Mouse (Mus musculus) heart, postnatal 0 days (tissue): ENCODE results near the gene Lmln.

ENCODE experiments used
- CTCF ChIP-seq: IDR thresholded peaks from 2 replicates; pipeline ENCODE4 v1.5.1; 2016; ENCODE audit warnings: antibody characterized with exemption, control low read depth, low read depth
- EP300 ChIP-seq: IDR thresholded peaks from 2 replicates; pipeline ENCODE4 v1.6.1; 2016; ENCODE audit warnings: antibody characterized with exemption, low read depth

GRCm38 (mm10) chr16:33048686-33049085 lies 13.6 kb upstream of the Lmln start:
- TF ChIP-seq CTCF (no peak), EP300 (no peak)
